Mouse (Mus musculus) liver, embryonic 14.5 days (tissue): ENCODE measurements at regions not wholly inside any gene's neighbourhood (a gene's known extent, or its start where the extent isn't known, plus 50 kb on each side); places are given as distances from the start of the nearest gene placed in this dataset.

Experiments
- CTCF ChIP-seq: IDR thresholded peaks from 2 replicates; pipeline ENCODE4 v1.5.1; 2016; ENCODE audit warnings: antibody characterized with exemption, low read depth, control low read depth
- EP300 ChIP-seq: IDR thresholded peaks from 2 replicates; pipeline ENCODE4 v1.6.1; 2016; ENCODE audit warnings: antibody characterized with exemption, low read depth

- TF ChIP-seq CTCF (no peak), EP300 (no peak)
Observed at GRCm38 (mm10) chr6:66397411-66397810, 137.8 kb upstream of the Mad2l1 start.
